Mouse (Mus musculus) myocyte (in vitro differentiated cells): ENCODE measurements around the gene Lyst.

Experiments
- E2F4 ChIP-seq: IDR thresholded peaks from one replicate; pipeline ENCODE4 v1.6.1; 2011; ENCODE audit warnings: mild to moderate bottlenecking, control low read depth, moderate library complexity; ENCODE audit not compliant: insufficient read depth
- MAX ChIP-seq: IDR thresholded peaks from one replicate; pipeline ENCODE4 v1.6.1; 2011; ENCODE audit warnings: low read depth, mild to moderate bottlenecking, control low read depth
- MYOG ChIP-seq, 3 experiments: IDR thresholded peaks; one replicate each; pipeline ENCODE4 v1.6.1; 2011; ENCODE audit warnings: control low read depth in 2 of 3, low read depth in 2 of 3, mild to moderate bottlenecking in 2 of 3; ENCODE audit not compliant: insufficient read length in 2 of 3, control insufficient read depth in 1 of 3, insufficient read depth in 1 of 3
- POLR2A ChIP-seq: IDR thresholded peaks from one replicate; pipeline ENCODE4 v1.6.1; 2011; ENCODE audit warnings: low read depth, mild to moderate bottlenecking, control low read depth, moderate library complexity; ENCODE audit not compliant: insufficient read length
- POLR2AphosphoS2 ChIP-seq: IDR thresholded peaks from one replicate; pipeline ENCODE4 v1.6.1; 2011; ENCODE audit warnings: low read depth, control low read depth; ENCODE audit not compliant: insufficient read length
- SRF ChIP-seq: IDR thresholded peaks from one replicate; pipeline ENCODE4 v1.6.1; 2011; ENCODE audit warnings: low read depth; ENCODE audit not compliant: control insufficient read depth, insufficient read length
- TCF3 ChIP-seq: IDR thresholded peaks from one replicate; pipeline ENCODE4 v1.6.1; 2011; ENCODE audit warnings: low read depth, control low read depth; ENCODE audit not compliant: insufficient read length
- USF1 ChIP-seq: IDR thresholded peaks from one replicate; pipeline ENCODE4 v1.6.1; 2011; ENCODE audit warnings: low read depth, mild to moderate bottlenecking, control low read depth, moderate library complexity

DNA sequence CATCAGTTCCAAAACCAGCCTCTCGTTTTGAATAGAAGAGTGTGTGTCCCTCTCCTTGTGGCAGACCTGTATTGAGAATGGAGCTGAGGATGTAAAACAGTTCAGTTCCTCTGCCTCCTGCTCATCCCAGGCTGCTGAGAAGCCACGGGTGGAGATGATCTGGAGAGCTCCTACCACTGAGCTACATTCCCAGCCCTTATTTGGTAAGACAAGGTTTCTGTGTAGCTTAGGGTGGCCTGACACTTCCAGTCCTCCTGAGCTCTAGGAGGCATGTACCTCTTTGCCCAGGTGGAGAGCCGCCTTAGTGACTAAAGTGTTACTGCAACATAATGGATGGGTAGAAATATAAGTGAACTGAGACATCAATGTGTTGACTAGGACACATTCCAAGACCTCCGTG, 190.8 kb downstream of the Lyst start:
- no peak for TF ChIP-seq USF1
- no peak for TF ChIP-seq POLR2A
- TF ChIP-seq TCF3 = no peak
- TF ChIP-seq SRF = no peak
- no peak for TF ChIP-seq E2F4
- TF ChIP-seq MAX = no peak
- no peak for TF ChIP-seq POLR2AphosphoS2
- no peak for TF ChIP-seq MYOG (IDR thresholded peaks at IDR 0.05; ENCODE audit: control insufficient read depth in 1 of 3, insufficient read depth in 1 of 3, insufficient read length in 2 of 3, low read depth in 2 of 3)
